ENCODE assay signal across 8 mouse cellular contexts in genomic region chr9:106421865-106422160, GRCm38 (mm10). TPM values are rescaled to one million over a fixed set of nuclear protein-coding genes. Genes with fewer than 3 reads are reported as not detected.
DNase-seq lines count a peak whose midpoint lies in the region; TF ChIP-seq lines count a peak whose summit lies in the region.

No protein-coding gene starts in this region.

- H3K27me3 ChIP-seq in megakaryocyte, embryonic 14.5 days (replicated peaks), result peaks cover 53% of the 10 kb centered on the region

- no peaks in the 10 kb centered on the region for H3K36me3 ChIP-seq in megakaryocyte, embryonic 14.5 days (replicated peaks; ENCODE audit: low read length)

- H3K9me3 ChIP-seq in megakaryocyte, embryonic 14.5 days, result no peaks in the 10 kb centered on the region

- TF ChIP-seq CTCF in left cerebral cortex, adult 2 months (IDR thresholded peaks at IDR 0.05), result peak; percentile 94

- peaks cover 32% of the 10 kb centered on the region for H3K4me1 ChIP-seq in megakaryocyte, embryonic 14.5 days

- intact Hi-C loops in left cerebral cortex, adult 2 months (cut with DNase I), result loop anchor here (1.0 to 10.0 kb wide), 4 partner anchors 116 to 247 kb away; partner anchors contain the start of gene Wdr82

- peak overlapping the region; percentile 18; the same call in 1 of the 2 replicates for H3K4me3 ChIP-seq in left cerebral cortex, adult 2 months
- H3K4me3 ChIP-seq in megakaryocyte, embryonic 14.5 days (replicated peaks), result peak overlapping the region; percentile 56

- peak; percentile 93 for DNase-seq in ZHBTc4 (ENCODE audit: low read depth, low spot score)
- peak; percentile 83 to 88 for DNase-seq in cerebellum, postnatal 4 days (ENCODE audit: low spot score in 2 of 2)
- DNase-seq in gastrocnemius, adult 8-10 months (ENCODE audit: low spot score in 2 of 2), result peak; percentile 67 to 74
- DNase-seq in hindlimb bud, embryonic 11.5 days (ENCODE audit: extremely low spot score, low read depth, low spot score), result peak; percentile 99
- peak; percentile 82 to 83 for DNase-seq in left cerebral cortex, adult 2 months (ENCODE audit: extremely low spot score in 1 of 2, low spot score in 2 of 2)
- DNase-seq in right cerebral cortex, postnatal 10 days (ENCODE audit: low spot score in 2 of 2), result peak; percentile 92 to 93
- peak; percentile 81 for DNase-seq in urinary bladder, postnatal 25 days (ENCODE audit: low spot score)

- peak overlapping the region; percentile 71 for H3K27ac ChIP-seq in left cerebral cortex, adult 2 months

RNA-seq across cellular contexts. Expression of gene Rpl29, which starts 7.4 kb away (rescaled TPM):
- total RNA-seq in gastrocnemius, adult 8-10 months (2022), result 100 to 1,000 TPM; 259 to 320 (median 274) TPM
- 100 to 1,000 TPM; 273 to 308 TPM for total RNA-seq in left cerebral cortex, adult 2 months (2021)
- 30.4 and 41.5 TPM in 2 replicates for polyA plus RNA-seq in megakaryocyte, embryonic 14.5 days (2012; ENCODE audit: insufficient read depth, low replicate concordance)

RNA-seq across cellular contexts. Expression of gene Acy1, which starts 16.3 kb away (rescaled TPM):
- 10 to 100 TPM in 2 of 4 experiments, 1 to 10 TPM in 2; 6.2 to 13.0 (median 9.1) TPM for total RNA-seq in gastrocnemius, adult 8-10 months (2022)
- 10 to 100 TPM; 16.0 to 18.7 TPM for total RNA-seq in left cerebral cortex, adult 2 months (2021)
- polyA plus RNA-seq in megakaryocyte, embryonic 14.5 days (2012; ENCODE audit: insufficient read depth, low replicate concordance), result 3.3 and 4.4 TPM in 2 replicates

RNA-seq across cellular contexts. Expression of gene Abhd14b, which starts 25.4 kb away (rescaled TPM):
- total RNA-seq in gastrocnemius, adult 8-10 months (2022), result 1 to 10 TPM; 2.1 to 3.8 (median 3.3) TPM
- 10 to 100 TPM; 12.2 to 14.1 TPM for total RNA-seq in left cerebral cortex, adult 2 months (2021)
- 2.4 TPM in 1 of 2 replicates, not detected in the other for polyA plus RNA-seq in megakaryocyte, embryonic 14.5 days (2012; ENCODE audit: insufficient read depth, low replicate concordance)

RNA-seq across cellular contexts. Expression of gene Abhd14a, which starts 25.7 kb away (rescaled TPM):
- total RNA-seq in gastrocnemius, adult 8-10 months (2022), result 10 to 100 TPM; 15.2 to 17.8 (median 16.7) TPM
- 10 to 100 TPM; 38.4 to 38.6 TPM for total RNA-seq in left cerebral cortex, adult 2 months (2021)
- polyA plus RNA-seq in megakaryocyte, embryonic 14.5 days (2012; ENCODE audit: insufficient read depth, low replicate concordance), result 3.3 and 10.6 TPM in 2 replicates

RNA-seq across cellular contexts. Expression of gene Pcbp4, which starts 31.3 kb away (rescaled TPM):
- 10 to 100 TPM; 49.9 to 70.6 (median 61.3) TPM for total RNA-seq in gastrocnemius, adult 8-10 months (2022)
- 100 to 1,000 TPM; 202 to 207 TPM for total RNA-seq in left cerebral cortex, adult 2 months (2021)
- polyA plus RNA-seq in megakaryocyte, embryonic 14.5 days (2012; ENCODE audit: insufficient read depth, low replicate concordance), result 33.5 and 43.6 TPM in 2 replicates

Comparison
In these comparisons a context has a peak if more than half of its experiments do, and no peak if none do; other contexts are left out.
1. Peak in every context shown above with its lines: DNase-seq, H3K4me3 ChIP-seq and H3K27ac ChIP-seq.